Mouse (Mus musculus) liver, embryonic 16.5 days (tissue): ENCODE results near the gene Cd28. TPM values are rescaled to one million over a fixed set of nuclear protein-coding genes. Genes with fewer than 3 reads are reported as not detected.

ENCODE experiments used
- ATAC-seq: fragments of 200-750 bp; cut with Nextera tagmentation; 2 replicates; pipeline ENCODE4 v1.8.0; 2017; ENCODE audit warnings: low read depth, mild to moderate bottlenecking, moderate number of reproducible peaks, moderate library complexity
- H3K27ac ChIP-seq: fragments of 300-500 bp; sonication (generic); 2 replicates; pipeline ENCODE4 v1.5.1; 2014; ENCODE audit warnings: mild to moderate bottlenecking, low read length
- H3K27me3 ChIP-seq: fragments of 300-500 bp; sonication (generic); 2 replicates; pipeline ENCODE4 v1.6.1; 2014; ENCODE audit warnings: low read depth, low read length, mixed read lengths; ENCODE audit not compliant: control insufficient read depth, insufficient read depth
- H3K36me3 ChIP-seq: fragments of 300-500 bp; sonication (generic); 2 replicates; pipeline ENCODE4 v1.6.1; 2014; ENCODE audit warnings: mild to moderate bottlenecking; ENCODE audit not compliant: control insufficient read depth, insufficient read depth
- H3K4me1 ChIP-seq: fragments of 300-500 bp; sonication (generic); 2 replicates; pipeline ENCODE4 v1.6.1; 2014; ENCODE audit warnings: low read depth, low read length, mixed read lengths; ENCODE audit not compliant: control insufficient read depth
- H3K4me2 ChIP-seq: fragments of 300-500 bp; sonication (generic); 2 replicates; pipeline ENCODE4 v1.6.1; 2014; ENCODE audit warnings: low read depth, low read length, mixed read lengths
- H3K4me3 ChIP-seq: fragments of 300-500 bp; sonication (generic); 2 replicates; pipeline ENCODE4 v1.5.1; 2014; ENCODE audit warnings: low read depth, mild to moderate bottlenecking, low read length
- H3K9ac ChIP-seq: fragments of 300-500 bp; sonication (generic); 2 replicates; pipeline ENCODE4 v1.6.1; 2014; ENCODE audit warnings: low read depth, low read length
- H3K9me3 ChIP-seq: fragments of 300-500 bp; sonication (generic); replicated peaks from 2 replicates; pipeline ENCODE4 v1.6.1; 2016; ENCODE audit warnings: low read length; ENCODE audit not compliant: control insufficient read depth
- WGBS: fragments of 180-500 bp; shearing (Covaris S2); extraction: QIAGEN DNeasy Blood & Tissue Kit; methylation state at CpG from one replicate; pipeline ENCODE4 v1.1.7; 2014; ENCODE audit not compliant: insufficient replicate concordance; 5-methylcytosine and 5-hydroxymethylcytosine counted together
- polyA plus RNA-seq: library from polyadenylated mRNA; unstranded; fragments of >200 nt; fragmentation: Nextera tagmentation; extraction: Ambion mirVana; gene quantifications from 2 replicates; pipeline ENCODE4 v1.2.1, GENCODE M21; 2015

Gene Cd28
- polyA plus RNA-seq: 0.06 and 0.08 TPM in 2 replicates

DNA sequence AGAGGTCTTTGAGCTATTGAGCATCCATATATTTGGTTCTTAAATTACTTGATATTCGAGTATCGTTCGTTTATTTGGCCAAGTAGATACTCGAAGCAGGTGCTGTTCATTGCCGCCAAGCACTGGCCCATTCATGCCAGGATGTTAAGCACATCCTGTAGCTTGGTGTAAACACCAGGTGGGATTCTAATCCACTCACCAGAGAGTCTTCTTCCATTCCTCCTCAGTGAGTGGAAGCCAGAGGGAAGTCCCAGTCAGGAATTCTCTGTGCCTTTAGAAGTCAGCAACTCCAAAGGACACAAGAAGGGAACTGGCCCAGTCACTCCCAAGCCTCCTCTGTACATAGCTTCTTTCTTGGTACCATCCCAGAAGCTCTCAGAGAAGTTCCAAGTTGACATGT lies at the start of gene Cd28:
Cd28 (plus strand) TSS at position 234 of the 400 bp plus-strand sequence.
- H3K9ac ChIP-seq: no peak within 1 kb of the TSS
- no peak for ATAC-seq
- H3K4me3 ChIP-seq: no peak within 1 kb of the TSS
- 59% methylated on average over 5 of the region's 5 CpGs for WGBS
- H3K9me3 ChIP-seq: no peaks in the 10 kb centered on the region
- H3K4me1 ChIP-seq: no peaks in the 10 kb centered on the region
- H3K4me2 ChIP-seq: no peak within 1 kb of the TSS
- H3K36me3 ChIP-seq: no peaks in the 10 kb centered on the region
- H3K27me3 ChIP-seq: no peaks in the 10 kb centered on the region
- H3K27ac ChIP-seq: no peak within 1 kb of the TSS

DNA sequence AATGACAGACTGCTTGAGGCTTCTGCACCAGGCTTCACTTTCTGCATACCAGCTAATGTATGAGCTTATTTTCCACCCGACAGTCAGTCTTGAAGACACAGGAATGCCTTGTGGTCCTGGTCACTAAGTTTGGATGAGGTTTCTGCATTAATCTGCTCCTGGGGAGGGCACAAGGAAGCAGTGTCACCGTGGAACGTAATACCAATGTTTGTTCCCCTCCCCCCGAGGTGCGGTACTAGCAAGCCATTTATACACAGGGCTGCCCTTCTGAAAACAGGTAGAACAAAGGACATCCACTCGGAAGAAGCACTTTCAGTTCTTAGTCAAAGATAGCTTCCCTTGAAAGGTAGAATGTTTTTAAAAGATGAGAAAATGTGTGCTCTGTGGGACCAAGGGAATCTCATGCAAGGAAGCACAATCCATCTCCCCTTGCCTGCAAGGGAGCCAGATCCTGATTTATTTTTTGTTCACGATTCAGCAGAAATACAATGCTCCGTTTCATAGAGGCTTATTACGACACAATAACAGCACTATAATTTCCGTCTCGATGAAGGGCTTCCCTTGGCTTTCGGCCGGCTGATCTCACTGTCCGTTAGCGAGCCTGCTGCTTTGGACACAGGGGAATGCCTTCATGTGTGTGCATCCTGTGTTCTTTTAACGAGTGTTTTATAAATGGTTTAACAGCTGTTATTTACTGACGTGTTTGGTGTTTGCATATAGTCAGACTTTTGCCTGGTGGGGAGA lies 48.6 kb upstream of the Cd28 start:
- no peak overlapping the region for H3K4me2 ChIP-seq
- ATAC-seq: no peak
- H3K9me3 ChIP-seq: no peaks in the 10 kb centered on the region
- WGBS: 54% methylated on average over 17 of the region's 17 CpGs
- peak overlapping the region; percentile 31 for H3K27ac ChIP-seq
- no peaks in the 10 kb centered on the region for H3K36me3 ChIP-seq
- no peaks in the 10 kb centered on the region for H3K27me3 ChIP-seq
- no peak overlapping the region for H3K4me3 ChIP-seq
- H3K9ac ChIP-seq: no peak overlapping the region
- no peaks in the 10 kb centered on the region; the same call in 1 of the 2 replicates for H3K4me1 ChIP-seq

DNA sequence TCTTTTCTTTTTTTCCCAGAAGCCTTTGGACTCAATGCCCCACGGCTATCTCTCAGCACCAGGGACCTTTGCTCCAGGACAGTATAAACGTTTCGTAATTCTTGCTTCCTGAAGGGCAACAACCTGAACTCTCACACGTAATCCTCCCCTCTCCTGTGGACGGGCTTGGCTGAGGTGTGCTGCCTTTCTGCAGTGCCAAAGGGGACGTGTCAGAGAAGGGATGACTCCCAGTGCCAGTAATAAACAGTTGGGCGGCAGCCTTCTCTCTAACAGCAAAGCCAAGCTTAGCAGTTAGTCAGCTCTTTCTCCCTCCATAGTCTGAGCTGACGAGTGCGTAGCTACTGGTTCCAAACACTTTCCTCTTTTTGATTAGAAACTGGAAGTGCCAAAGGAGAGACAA lies 47.6 kb upstream of the Cd28 start:
- ATAC-seq: peak; percentile 94
- WGBS: 31% methylated on average over 9 of the region's 9 CpGs
- peak overlapping the region; percentile 64 for H3K27ac ChIP-seq
- peak overlapping the region; percentile 27; the same call in 1 of the 2 replicates for H3K4me2 ChIP-seq
- no peaks in the 10 kb centered on the region; the same call in 1 of the 2 replicates for H3K4me1 ChIP-seq
- no peaks in the 10 kb centered on the region for H3K27me3 ChIP-seq
- no peak overlapping the region for H3K9ac ChIP-seq
- no peaks in the 10 kb centered on the region for H3K9me3 ChIP-seq
- H3K4me3 ChIP-seq: no peak overlapping the region
- H3K36me3 ChIP-seq: no peaks in the 10 kb centered on the region

- no peak for ATAC-seq
- 54% methylated on average over 2 of the region's 2 CpGs for WGBS
- Histone ChIP-seq H3K36me3 (no peaks in the 10 kb centered on the region), H3K4me3 (no peak overlapping the region), H3K4me1 (no peaks in the 10 kb centered on the region; the same call in 1 of the 2 replicates), H3K9ac (no peak overlapping the region), H3K27me3 (no peaks in the 10 kb centered on the region), H3K27ac (peak overlapping the region; percentile 64), H3K9me3 (no peaks in the 10 kb centered on the region), H3K4me2 (no peak overlapping the region)
These were observed 46.9 kb upstream of the Cd28 start for GRCm38 (mm10) chr1:60669664-60670063.

DNA sequence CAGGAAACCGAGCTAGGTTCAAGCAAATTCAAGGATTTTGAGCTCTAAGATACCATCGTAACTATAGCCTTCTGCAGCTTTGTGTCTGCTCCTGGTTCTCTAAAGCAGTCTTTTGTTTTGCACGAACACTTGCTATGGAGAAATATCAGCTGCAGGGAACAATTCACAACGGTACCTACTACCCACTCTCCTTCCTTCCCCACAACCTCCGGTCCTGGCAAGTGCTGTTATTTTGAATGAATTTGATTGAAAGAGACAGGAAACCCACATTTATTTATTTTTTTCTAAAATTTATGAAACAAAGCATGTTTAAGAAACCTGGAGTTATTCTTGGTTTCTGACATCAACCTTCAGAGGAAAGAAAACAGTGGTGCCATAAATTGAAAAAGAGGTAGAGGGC lies 46.4 kb upstream of the Cd28 start:
- H3K4me3 ChIP-seq: no peak overlapping the region
- no peak overlapping the region for H3K4me2 ChIP-seq
- no peak for ATAC-seq
- H3K4me1 ChIP-seq: no peaks in the 10 kb centered on the region; the same call in 1 of the 2 replicates
- H3K9me3 ChIP-seq: no peaks in the 10 kb centered on the region
- 43% methylated on average over 5 of the region's 5 CpGs for WGBS
- H3K9ac ChIP-seq: no peak overlapping the region
- no peak overlapping the region for H3K27ac ChIP-seq
- no peaks in the 10 kb centered on the region for H3K36me3 ChIP-seq
- H3K27me3 ChIP-seq: no peaks in the 10 kb centered on the region

GRCm38 (mm10) chr1:60683766-60684165 lies 32.8 kb upstream of the Cd28 start:
- H3K27ac ChIP-seq: no peak overlapping the region
- H3K4me2 ChIP-seq: no peak overlapping the region
- H3K4me3 ChIP-seq: no peak overlapping the region
- H3K4me1 ChIP-seq: no peaks in the 10 kb centered on the region
- no peak for ATAC-seq
- H3K27me3 ChIP-seq: no peaks in the 10 kb centered on the region
- no peaks in the 10 kb centered on the region for H3K9me3 ChIP-seq
- 78% methylated on average over 4 of the region's 4 CpGs for WGBS
- no peaks in the 10 kb centered on the region for H3K36me3 ChIP-seq
- H3K9ac ChIP-seq: no peak overlapping the region

GRCm38 (mm10) chr1:60696115-60696895 lies 20.3 kb upstream of the Cd28 start:
- H3K9ac ChIP-seq: no peak overlapping the region
- H3K4me3 ChIP-seq: no peak overlapping the region
- H3K36me3 ChIP-seq: no peaks in the 10 kb centered on the region
- ATAC-seq: no peak
- H3K27ac ChIP-seq: no peak overlapping the region
- H3K4me2 ChIP-seq: no peak overlapping the region
- H3K9me3 ChIP-seq: no peaks in the 10 kb centered on the region
- no peaks in the 10 kb centered on the region for H3K27me3 ChIP-seq
- 52% methylated on average over 3 of the region's 3 CpGs for WGBS
- no peaks in the 10 kb centered on the region for H3K4me1 ChIP-seq

- Histone ChIP-seq H3K4me2 (no peak overlapping the region), H3K4me1 (no peaks in the 10 kb centered on the region), H3K9ac (no peak overlapping the region), H3K9me3 (no peaks in the 10 kb centered on the region), H3K36me3 (no peaks in the 10 kb centered on the region), H3K27me3 (no peaks in the 10 kb centered on the region), H3K4me3 (no peak overlapping the region), H3K27ac (no peak overlapping the region)
- no peak for ATAC-seq
- WGBS: 10% methylated on average over 2 of the region's 2 CpGs
These were observed 14.0 kb upstream of the Cd28 start for GRCm38 (mm10) chr1:60702641-60703040.

DNA sequence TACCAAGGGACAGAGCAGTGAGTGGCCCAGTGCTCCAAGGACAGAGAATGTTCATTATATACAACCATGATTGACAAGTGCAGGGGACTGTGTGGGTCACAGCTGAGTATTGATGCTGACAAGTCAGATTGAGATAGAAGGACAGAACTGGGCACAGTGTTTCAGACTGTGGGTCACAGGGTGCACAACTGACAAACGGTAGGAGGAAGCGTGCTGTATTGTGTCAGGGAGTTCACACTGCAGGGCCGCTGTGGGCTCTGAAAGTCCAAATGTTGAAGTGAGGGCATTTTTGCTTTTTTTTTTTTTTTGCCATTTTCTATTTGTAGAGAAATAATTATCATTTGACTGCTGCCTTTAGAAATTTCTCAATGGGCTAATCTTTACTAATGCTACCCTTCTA lies 3.4 kb upstream of the Cd28 start:
- no peaks in the 10 kb centered on the region for H3K36me3 ChIP-seq
- no peak overlapping the region for H3K4me2 ChIP-seq
- no peaks in the 10 kb centered on the region for H3K27me3 ChIP-seq
- ATAC-seq: no peak
- H3K4me3 ChIP-seq: no peak overlapping the region
- no peaks in the 10 kb centered on the region for H3K9me3 ChIP-seq
- no peak overlapping the region for H3K27ac ChIP-seq
- WGBS: 65% methylated on average over 3 of the region's 3 CpGs
- no peaks in the 10 kb centered on the region for H3K4me1 ChIP-seq
- H3K9ac ChIP-seq: no peak overlapping the region
